Mouse (Mus musculus) gastrocnemius, adult 18-20 months (tissue): ENCODE results near the gene Slc29a1. TPM values are rescaled to one million over a fixed set of nuclear protein-coding genes. Genes with fewer than 3 reads are reported as not detected.

ENCODE experiments used
- DNase-seq: peaks from one replicate; pipeline ENCODE4 v3.0.0; 2021; ENCODE audit warnings: low spot score
- total RNA-seq, 2 experiments: library from RNA; stranded (reverse); gene quantifications; 2 replicates each; pipeline ENCODE4 v1.2.3; 2021

The Slc29a1 gene
- total RNA-seq, 2 experiments from 2014 or later, result 31.9 to 32.4 TPM

DNA sequence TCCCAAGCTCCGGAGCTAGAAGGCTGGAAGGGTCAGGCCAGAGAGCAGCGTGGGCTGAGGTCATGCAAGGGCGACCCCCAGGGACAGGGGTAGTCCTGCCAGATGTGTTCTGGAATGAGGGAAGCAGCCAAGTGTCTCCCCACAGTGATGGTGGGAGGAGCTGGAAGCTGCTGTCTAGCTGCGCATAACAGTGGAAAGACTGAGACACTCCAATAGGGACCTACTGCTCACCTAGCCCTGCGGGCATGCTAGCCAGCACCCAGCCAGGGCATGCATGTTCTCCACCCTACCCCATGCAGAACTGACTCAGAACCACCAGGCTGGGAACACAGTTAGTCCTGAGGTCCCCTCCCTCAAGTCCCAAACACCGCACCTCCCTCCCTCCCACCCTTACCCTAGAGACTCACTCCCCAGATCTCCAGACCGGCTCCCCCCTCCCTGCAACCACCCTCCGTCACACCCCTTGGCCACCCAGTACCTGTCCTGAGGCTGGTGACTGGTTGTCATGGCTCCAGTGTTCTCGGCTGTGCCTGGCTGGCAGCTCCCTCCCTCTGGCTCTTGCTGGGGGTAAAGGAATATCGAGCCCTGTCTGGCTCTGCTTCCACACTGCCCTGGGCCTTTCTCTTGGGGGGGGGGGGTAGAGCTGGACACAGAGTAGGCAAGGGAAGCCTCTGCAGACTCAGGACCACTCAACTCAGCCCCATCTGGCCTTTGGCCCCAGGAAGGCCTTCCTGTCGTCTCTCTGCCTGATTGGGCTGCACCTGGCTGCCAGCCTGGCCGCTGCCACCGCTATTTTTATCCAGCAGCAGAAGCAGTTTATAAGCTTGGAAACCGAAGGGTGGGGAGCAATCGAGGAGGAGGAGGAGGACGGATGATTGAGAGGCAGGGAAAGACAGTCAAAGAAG lies 7.5 kb downstream of the Slc29a1 start:
- DNase-seq, result peak; percentile 87

DNA sequence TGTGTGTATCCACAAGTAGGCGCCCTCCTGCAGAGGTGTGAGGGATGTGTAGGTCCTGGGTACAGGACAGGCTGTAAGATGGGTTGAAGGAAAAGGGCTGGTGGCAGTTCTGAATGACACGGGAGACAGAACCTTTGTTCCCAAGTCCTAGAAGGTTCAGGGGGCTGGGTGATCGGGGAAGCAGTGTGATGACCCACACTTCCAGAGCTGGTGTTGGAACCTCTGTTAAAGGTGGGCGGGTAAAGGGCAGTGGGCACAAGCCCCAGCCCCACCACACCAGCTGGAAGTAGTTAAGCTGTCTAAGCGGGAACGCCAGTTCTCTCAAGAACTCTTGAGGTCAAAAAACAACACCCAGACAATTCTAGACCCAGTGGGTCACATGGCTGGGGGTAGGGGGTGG lies 9.0 kb downstream of the Slc29a1 start:
- DNase-seq, result no peak

DNA sequence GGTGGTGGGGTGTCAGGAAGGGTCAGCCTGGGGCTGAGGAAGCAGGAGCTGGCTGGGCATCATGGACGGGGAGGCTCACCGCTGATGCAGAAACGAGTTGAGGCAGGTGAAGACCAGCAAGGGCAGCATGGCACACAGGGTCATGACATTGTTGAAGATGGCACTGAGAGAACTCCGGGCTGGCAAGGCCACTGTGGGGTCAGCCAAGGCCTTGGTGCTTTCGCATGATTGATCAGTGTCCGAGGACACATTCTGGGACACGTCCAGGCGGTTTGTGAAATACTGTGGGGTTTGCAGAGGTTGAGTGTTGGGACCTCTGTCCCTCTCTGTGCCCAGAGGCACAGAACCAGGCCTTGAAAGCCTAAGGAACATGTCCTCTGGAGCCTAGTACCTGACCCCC lies 9.6 kb downstream of the Slc29a1 start:
- DNase-seq, result no peak

DNA sequence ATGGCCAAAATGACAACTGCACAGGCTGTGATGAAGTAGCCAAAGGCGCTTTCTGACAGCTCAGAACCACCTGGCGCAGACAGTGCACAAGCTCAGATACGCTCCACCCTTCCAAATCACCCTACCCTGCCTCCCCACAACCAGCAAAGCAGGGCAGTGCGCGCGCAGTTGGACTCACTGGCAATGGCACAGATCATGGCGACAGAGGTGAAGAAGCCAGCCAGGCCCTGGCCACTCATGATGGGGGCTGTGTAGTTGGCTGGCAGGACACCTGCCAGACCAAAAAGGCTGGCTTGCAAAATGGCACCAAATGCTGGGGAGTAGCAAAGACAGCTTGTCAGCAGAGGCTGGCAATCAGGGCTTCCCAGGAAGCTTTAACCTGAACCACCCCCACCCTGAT lies 10.2 kb downstream of the Slc29a1 start:
- no peak for DNase-seq

DNA sequence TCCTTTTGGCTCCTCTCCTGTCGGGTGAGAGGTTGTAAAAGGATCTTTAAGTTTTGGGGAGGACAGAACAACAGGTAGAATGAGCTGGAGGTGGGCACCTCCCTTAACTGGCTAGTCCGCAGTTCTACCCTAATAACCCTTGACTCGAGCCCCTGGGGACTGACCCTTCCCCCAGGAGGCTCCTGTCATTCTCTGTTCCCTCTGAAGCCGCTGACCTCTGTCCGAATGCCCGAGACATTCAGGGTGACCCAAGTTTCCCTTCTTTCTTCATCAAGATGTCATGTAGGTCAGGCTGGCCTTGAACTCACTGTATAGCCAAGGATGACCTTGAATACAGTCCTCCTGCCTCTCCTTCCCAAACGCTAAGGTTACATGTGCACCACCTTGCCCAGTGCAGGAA lies 11.0 kb downstream of the Slc29a1 start:
- no peak for DNase-seq

DNA sequence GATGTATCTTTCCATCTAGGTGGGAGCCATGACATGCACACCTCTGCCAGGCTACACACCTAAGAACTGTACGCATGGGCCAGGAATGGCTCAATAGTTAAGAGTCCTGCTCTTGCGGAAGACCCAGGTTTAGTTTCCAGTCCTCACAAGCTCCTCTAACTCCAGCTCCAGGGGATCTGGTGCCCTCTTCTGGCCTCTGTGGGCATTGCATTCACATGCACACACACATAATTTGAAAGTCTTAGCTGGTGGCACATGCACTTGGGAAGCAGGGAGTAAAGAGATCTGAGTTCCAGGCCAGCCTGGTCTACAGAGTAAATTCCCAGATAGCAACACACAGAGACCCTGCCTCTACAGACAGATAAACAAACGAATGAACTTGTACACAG lies 13.0 kb downstream of the Slc29a1 start:
- no peak for DNase-seq

DNA sequence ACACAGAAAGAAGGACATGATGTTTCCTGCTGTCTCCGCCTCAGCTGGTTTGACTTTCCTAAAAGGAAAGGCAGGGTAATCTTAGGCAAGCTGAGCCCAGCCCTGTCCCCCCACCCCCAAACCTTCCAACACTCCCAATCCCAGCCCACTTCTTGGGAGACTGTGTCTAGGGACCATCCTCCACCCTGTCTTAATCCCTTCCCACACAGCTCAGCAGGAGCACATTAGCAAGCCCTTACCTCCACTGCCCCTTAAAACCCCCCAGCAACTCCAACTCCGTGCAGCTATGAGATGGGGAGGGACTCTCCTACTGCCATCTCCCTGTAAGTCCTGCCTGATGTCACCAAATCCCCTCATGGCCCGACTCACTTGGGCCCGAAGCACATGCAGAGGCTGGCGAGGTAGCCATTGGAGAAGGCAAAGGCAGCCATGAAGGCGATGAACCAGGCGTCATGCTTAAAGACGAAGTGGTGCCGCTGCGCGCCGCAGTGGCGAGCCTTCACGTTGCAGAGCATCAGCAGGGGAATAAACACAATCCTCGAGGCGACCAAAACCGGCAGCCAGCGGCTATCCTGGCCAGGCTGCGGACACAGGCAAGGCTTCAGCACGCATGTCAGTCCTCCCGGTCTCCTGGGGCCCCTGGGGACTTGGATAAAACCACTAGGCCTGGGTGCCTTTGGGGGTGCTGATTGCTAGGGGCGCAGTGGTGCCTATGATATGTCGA lies 13.5 kb downstream of the Slc29a1 start:
- DNase-seq, result no peak

DNA sequence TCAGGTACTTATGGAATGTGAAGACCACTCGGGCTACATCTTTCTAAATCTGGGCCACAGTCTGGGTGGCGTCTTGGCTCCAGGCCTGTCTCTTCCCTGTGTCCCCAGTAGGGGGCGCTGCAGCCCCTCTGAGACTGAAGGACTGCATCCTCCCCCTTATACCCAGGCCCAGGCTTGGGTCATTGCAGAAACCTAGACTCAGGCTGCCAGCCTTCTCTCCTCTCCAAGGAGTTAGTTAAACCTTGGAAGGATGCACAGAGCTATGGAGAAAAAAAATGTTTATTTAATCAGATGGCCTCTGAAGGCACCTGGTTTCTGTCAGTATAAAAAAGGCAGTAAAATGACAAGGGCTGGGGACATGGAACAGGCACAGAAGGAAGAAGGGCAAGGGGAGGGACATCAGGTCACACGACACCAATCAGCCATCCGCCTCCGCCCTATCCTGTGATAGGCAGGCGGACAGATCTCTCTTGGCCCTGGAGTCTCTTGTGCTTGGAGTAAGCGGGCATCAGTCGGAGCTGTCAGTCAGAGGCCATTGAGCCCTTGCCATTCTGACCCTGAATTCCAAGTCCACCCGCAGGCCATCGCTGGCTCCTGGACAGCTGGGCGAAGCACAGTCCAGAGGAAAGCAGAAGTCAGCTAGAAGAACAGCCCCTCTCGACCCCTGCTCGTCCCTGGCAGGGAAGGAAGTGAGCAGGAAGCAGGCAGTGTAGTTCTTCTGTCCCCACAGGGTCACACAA lies 14.3 kb downstream of the Slc29a1 start:
- peak; percentile 82 for DNase-seq

DNA sequence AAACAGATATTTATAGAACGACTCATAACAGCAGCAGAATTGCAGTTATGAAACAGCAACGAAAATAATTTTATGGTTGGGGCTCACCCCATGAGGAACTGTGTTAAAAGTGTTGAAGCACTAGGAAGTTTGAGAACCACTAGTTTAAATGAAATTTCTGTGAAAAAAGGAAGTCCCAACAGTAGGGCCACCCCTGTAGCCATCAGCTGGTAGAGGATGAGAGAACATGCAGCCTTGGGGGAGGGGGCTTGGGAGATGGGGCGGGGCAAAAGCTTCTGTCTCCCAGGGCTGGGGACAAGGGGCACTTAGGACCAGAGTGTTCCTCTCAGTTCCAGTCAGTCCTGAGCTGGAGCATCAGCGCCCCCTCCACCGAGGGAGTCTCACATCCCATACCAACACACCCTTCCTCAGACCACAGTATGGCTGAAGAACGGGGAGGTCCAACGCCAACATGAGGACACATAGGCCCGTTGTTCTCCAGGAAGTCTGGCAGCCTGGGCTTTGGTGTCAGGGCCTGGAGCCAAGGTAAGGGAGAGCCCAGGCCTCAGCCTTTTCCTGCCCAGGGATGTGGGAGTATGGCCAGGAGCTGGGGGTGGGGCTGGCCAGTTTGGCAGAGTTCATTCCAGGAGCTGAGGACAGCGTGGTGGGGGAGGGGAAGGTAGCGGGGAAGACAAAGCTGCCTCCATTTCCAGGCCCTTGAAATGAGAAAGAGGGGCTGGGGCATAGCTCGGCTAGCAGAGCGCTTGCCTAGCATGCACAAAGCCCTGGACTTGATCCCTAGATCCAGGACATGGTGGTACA lies 15.1 kb downstream of the Slc29a1 start:
- DNase-seq, result peak; percentile 88

DNA sequence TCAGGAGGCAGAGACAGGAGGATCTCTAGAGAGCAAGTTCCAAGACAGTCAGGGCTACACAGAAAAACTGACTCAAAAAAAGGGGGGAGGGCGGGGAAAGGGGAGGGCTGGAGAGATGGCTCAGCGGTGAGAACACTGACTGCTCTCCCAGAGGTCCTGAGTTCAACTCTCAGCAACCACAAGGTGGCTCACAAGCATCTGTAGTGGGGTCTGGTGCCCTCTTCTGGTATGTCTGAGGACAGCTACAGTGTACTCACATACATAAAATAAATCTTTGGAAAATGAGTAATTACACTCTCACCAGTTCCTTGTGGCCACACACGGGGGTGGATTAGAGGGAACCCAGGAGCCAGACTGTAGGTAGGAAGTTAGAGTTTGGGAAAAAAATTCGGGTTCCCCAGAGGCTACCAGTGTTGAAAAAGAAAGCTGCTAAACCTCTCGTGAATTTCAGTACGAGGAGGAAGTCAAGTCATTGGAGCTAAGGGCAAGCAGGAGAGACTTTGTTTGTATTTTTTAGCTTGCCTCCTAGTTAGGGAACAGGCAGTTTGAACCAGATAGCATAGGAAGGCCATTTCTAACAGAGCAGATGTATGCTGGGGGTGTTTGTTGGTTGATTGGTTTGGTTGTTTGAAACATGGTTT lies 16.6 kb downstream of the Slc29a1 start:
- no peak for DNase-seq

DNA sequence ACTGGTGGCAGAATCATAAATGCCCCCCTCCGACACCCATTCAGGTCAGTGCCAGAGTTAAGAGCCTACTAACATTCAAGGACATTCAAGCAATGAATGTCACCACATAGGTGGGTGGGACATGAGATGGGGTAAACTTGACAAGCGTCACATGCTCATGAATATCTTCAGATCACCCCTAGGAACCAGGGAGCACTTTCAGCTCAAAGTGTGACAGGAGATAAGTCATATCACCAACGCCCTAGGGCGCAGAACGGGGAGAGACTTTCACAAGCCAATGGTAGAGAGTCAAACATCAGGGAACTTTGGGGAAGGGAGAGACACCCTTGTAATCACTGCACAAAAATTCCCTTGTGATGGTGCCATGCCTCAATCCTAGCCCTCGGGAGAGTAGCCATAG lies 17.2 kb downstream of the Slc29a1 start:
- no peak for DNase-seq

DNA sequence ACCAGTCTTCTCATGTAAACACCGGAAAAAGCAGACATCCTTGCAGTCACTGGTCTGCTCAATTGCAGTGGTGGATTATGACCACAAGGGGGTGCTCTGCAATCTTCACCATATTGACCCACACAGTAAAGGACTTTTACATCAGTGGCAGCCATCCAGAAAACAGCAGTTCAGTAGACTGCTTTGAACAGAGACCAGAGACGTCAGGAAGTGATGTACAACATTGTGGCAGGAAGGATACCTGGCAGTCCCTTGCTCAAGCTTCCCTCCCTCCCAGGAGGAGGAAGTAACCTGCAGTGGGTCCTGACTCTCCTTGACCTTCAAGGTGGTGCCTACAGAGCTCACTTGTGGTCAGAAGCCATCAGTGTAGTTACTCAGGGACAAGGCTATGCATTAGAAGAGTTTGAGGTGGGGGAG lies 17.8 kb downstream of the Slc29a1 start:
- DNase-seq, result peak; percentile 77

DNA sequence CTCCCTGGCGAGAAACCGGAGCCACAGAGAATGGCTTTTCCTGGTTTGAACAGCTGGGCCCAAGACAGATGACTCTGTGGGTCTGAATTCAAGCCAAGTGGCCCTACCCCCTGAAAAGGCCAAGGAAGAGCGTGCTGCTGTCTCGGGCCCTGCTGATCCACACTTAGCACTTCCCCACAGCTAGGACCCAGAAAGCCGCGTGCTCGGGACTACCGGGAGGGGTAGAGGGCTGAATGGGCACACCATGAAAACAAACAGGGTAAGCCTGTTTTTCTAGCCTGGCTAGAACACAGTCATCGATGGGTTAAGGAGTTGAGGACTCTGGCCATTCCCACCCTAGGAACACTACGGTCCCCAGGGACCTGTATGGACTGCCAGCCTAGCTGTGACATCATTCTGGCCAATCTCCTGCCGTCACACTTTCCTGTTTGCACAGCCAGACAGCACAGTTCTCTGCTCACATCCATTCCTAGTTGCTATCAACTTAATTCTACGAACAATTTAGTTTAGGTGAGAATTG lies 18.4 kb downstream of the Slc29a1 start:
- peak; percentile 52 for DNase-seq

DNA sequence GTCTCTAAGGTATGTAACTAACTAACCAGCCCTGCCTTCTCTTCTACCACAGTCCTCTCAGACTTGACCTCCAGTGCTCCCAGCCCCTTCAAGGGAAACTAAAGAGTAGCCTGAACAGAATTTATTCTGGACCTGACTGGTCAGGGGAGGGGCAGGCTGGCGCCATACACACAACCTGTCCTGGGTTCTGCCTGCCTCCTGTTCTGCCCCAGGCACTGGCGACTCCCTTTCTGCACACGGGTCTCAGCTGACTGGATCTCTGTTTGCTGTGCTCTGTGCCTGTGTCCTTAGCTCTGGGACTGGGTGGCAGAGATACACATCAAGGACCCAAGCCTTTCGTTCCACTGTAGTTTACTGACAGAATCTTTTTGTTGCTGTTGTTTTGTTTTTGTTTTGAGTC lies 19.9 kb downstream of the Slc29a1 start:
- no peak for DNase-seq

DNA sequence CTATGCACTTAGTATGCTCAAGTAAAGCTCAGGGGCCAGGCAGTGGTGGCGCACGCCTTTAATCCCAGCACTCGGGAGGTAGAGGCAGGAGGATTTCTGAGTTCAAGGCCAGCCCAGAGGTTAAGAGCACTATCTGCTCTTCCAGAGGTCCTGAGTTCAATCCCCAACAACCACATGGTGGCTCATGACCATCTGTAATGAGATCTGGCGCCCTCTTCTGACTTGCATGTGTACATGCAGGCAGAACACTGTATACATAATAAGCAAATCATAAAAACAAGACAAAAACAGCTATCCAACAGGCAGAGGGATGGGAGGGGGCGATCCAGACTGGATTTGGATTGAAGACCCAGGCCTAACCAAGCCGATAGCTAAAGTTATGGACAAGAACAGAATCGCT lies 20.6 kb downstream of the Slc29a1 start:
- no peak for DNase-seq

DNA sequence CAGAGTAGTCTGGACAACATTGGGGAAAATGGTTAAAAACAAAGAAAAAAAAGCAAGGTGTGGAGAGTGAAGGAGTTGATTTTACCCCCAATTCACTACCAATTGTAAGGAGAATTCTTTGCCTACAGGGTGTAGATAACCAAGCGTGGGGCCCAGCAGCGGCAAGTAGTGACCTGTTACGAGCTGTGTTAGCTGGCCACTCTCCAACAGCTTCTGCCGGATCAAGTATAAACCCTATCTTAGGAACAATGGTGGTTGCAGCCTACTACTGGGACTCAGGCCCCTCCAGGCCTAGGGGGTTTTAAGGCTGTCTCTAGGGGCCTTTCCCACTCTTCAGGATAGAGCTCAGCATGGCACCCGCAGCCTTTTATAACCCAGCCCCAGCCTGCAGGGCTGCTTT lies 21.2 kb downstream of the Slc29a1 start:
- no peak for DNase-seq

DNA sequence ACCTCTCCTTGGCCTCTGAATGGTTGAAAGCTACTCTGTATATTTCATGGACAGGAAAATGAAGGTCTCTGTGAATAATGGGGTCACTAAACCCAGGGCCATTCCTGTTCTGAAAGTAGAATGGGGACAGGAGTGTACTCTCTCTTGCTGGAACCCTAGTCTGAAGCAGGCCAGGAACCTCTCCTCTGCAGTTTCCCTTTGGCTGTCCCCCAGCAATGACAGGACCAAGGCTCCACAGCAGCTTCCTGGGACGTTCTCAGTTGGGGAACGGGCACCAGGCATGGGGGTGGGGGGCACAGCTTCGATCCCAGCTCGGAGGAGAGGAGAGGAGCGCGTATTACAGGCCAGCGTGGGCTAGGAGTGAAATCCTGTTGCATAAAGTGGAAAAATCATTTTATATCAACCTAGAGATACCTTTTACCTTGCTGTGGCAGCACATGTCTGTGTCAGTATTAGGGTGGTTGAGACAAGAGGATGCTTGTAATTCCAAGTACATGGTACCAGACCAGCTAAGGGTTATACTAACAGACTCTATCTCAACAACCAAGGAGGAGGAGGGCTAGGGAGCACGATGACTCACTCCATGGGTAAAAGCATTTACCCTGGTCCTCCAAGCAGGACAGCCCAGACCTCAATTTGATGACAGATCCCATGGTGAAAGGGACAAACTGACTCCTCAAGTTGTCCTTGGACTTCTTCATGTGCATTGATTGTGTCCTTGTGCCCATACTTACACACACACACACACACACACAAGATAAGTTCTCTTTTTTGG lies 24.1 kb downstream of the Slc29a1 start:
- DNase-seq, result no peak

DNA sequence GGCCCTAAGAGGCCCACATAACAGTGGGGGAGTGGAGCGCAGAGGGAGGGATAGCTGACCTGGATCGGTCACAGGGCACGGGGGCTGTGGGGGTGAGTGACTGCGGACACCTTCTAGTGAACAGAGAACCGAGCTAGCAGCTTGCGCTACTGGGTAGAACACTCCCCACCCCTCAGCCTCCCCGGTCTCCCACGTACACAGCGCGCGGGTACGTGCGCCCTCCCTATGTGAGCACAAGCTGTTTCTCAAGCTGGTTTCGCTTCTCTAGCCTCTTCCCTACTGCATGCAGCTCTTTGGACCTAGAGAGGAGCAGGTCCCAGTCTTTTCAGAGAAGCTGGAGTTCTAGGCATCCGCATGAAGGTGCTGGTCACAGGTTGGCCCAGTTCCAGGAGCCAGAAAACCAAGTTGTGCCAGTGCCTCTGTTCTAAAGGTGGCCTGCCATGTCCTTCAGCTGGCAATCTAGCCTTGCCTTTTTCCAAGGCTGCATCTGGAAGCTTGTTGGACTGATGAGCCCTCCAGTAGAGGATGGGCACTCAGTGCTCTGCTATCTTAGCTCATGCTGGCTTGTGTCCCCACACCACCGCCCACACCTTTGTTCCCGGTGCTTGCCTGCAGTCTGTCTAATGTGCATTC lies 25.2 kb downstream of the Slc29a1 start:
- peak; percentile 70 for DNase-seq

DNA sequence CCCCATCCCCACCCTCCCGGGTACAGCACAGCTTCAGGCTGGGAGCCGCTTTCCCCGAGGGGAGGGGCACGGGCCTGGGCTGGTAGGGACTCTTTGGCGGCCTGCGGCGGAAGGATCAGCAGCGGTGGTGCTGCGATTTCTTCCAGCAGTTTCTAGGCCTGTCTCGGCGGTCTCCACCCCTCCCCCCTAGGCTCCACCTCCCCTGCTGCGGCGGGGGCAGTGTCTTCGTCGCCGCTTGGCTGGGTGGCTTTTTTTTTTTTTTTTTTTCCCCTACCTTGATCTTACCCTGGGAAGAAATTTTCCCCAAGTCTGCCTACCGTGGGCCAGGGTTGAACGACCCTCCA lies 25.7 kb downstream of the Slc29a1 start:
- DNase-seq, result peak; percentile 97
